Mouse (Mus musculus) bone marrow, adult 2 months (tissue): ENCODE measurements at regions not wholly inside any gene's neighbourhood (a gene's known extent, or its start where the extent isn't known, plus 50 kb on each side); places are given as distances from the start of the nearest gene placed in this dataset.

Source experiments
- H3K27ac ChIP-seq: fragments of 200-500 bp; 2 replicates; pipeline ENCODE4 v1.5.1; 2012; ENCODE audit warnings: low read depth, mild to moderate bottlenecking, control low read depth, inconsistent platforms, low read length; ENCODE audit not compliant: control insufficient read depth, poor library complexity, insufficient read depth
- H3K4me1 ChIP-seq: fragments of 200-500 bp; 2 replicates; pipeline ENCODE4 v1.6.1; 2011; ENCODE audit warnings: low read length; ENCODE audit not compliant: control insufficient read depth, insufficient read depth
- H3K4me3 ChIP-seq: fragments of 200-500 bp; replicated peaks from 2 replicates; pipeline ENCODE3; 2011; ENCODE audit warnings: mild to moderate bottlenecking, low read depth, low read length, control low read depth; ENCODE audit not compliant: control insufficient read depth
- CTCF ChIP-seq: fragments of 200-500 bp; IDR thresholded peaks from 2 replicates; pipeline ENCODE4 v1.5.1; 2011; ENCODE audit warnings: low read length, control low read depth; ENCODE audit not compliant: control insufficient read depth, insufficient read depth
- POLR2A ChIP-seq: fragments of 200-500 bp; IDR thresholded peaks from 2 replicates; pipeline ENCODE4 v1.6.1; 2011; ENCODE audit warnings: low read depth, mild to moderate bottlenecking, control low read depth, low read length, borderline replicate concordance; ENCODE audit not compliant: control insufficient read depth
- WGBS: fragments of 180-500 bp; shearing (Covaris S2); methylation state at CpG from one replicate; pipeline ENCODE4 v1.1.7; 2018; 5-methylcytosine and 5-hydroxymethylcytosine counted together

DNA sequence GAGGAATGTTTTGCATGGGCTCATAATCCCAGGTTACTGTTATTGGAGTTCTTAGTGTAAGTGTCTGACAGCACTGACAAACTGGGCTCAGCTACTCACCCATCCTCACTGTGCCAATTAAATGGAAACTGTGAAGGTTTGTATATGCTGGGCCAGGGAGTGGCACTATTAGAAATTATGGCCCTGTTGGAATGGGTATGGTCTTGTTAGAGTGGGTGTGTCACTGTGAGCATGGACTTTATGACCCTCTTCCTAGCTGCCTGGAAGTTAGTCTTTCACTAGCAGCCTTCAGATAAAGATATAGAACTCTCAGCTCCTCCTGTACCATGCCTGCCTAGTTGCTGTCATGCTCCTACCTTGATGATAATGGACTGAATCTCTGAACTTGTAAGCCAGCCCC lies 464.3 kb downstream of the Adam3 start:
- no peak overlapping the region for H3K27ac ChIP-seq

GRCm38 (mm10) chr8:24258622-24259021 lies 467.0 kb downstream of the Adam3 start:
- TF ChIP-seq POLR2A (no peak), CTCF (no peak)
- no peak overlapping the region for H3K27ac ChIP-seq
- no peaks in the 10 kb centered on the region for H3K4me1 ChIP-seq
- WGBS, result 69% methylated on average over 3 of the region's 3 CpGs
- H3K4me3 ChIP-seq, result no peak overlapping the region

More for the DNA sequence above, 464.3 kb downstream of the Adam3 start:
- H3K4me3 ChIP-seq, result no peak overlapping the region
- TF ChIP-seq CTCF (no peak), POLR2A (no peak)
- H3K4me1 ChIP-seq, result no peaks in the 10 kb centered on the region

- no peak overlapping the region for H3K4me3 ChIP-seq
- 67% methylated on average over 6 of the region's 6 CpGs for WGBS
These were observed 483.4 kb downstream of the Adam3 start for GRCm38 (mm10) chr8:24242211-24242610.

DNA sequence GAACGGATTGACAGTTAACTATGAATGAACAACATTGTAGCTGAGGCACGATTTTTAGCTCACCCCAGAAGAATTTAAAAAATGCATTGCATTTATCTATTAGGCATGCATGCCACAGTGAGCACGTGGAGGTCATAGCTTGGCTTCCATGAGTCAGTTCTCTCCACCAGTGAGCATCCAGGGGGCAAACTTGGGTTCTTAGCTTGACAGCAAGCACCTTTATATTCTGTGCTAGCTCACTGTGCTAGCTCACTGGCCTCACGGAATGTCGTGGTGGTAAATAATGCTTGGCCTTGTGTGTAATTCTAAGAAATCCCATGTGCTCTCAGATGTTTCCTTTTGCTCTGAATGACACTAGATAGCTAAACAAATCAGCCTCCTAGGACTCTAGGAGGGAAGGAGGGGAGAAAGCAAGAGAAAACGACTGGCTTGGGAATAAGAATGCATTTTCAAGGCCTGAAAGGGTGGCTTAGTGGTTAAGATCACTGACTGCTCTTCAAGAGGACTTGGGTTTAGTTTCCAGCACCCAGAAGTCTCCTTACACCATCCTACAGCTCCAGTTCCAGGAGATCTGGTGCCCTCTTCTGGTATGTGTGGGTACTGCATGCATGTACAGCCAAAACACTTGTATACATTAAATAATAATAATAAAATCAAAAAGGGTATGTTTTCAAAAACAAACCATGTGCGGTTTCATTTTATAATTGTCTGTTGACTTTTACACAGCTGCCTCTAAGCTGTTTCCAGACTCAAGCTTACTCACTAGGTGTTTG lies 485.3 kb downstream of the Adam3 start:
- WGBS, result 63% methylated on average over 7 of the region's 7 CpGs
- Histone ChIP-seq H3K4me3 (no peak overlapping the region), H3K27ac (no peak overlapping the region), H3K4me1 (no peaks in the 10 kb centered on the region)
- TF ChIP-seq CTCF (no peak), POLR2A (no peak)

More at GRCm38 (mm10) chr8:24242211-24242610, 483.4 kb downstream of the Adam3 start:
- H3K27ac ChIP-seq, result no peak overlapping the region
- no peak for TF ChIP-seq CTCF
- no peak for TF ChIP-seq POLR2A
- no peaks in the 10 kb centered on the region for H3K4me1 ChIP-seq

DNA sequence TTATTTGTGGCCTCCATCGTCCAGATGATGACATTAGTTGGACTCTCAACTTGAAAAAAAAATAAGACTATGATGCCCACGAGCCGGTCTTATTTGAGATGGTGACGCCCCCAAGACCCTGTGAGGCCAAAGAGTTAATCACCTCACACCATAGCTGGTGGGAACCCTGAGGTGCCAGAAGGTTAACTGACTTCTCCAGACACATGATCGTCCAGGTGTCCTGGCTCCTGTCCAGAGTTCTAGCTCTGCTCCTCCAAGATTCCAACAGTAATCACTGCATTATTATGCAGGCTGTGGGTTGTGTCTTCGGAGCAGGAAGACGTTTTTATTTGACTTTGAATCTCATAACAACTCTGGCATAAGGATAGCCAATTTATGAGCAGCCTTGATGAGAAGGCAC lies 490.7 kb downstream of the Adam3 start:
- Histone ChIP-seq H3K4me3 (no peak overlapping the region), H3K27ac (no peak overlapping the region), H3K4me1 (no peaks in the 10 kb centered on the region)
- TF ChIP-seq CTCF, result no peak
- TF ChIP-seq POLR2A, result no peak
- WGBS, result 74% methylated on average over 7 of the region's 7 CpGs

- Histone ChIP-seq H3K27ac (no peak overlapping the region), H3K4me3 (no peak overlapping the region), H3K4me1 (no peaks in the 10 kb centered on the region)
- TF ChIP-seq POLR2A (no peak), CTCF (no peak)
- 48% methylated on average over 1 of the region's 1 CpGs for WGBS
These were observed 497.5 kb downstream of the Adam3 start for GRCm38 (mm10) chr8:24228148-24228547.

- H3K4me3 ChIP-seq, result no peak overlapping the region
- WGBS, result 61% methylated on average over 5 of the region's 5 CpGs
- no peaks in the 10 kb centered on the region for H3K4me1 ChIP-seq
- no peak for TF ChIP-seq CTCF
- no peak for TF ChIP-seq POLR2A
- H3K27ac ChIP-seq, result no peak overlapping the region
These were observed 498.1 kb downstream of the Adam3 start for GRCm38 (mm10) chr8:24227331-24228072.

DNA sequence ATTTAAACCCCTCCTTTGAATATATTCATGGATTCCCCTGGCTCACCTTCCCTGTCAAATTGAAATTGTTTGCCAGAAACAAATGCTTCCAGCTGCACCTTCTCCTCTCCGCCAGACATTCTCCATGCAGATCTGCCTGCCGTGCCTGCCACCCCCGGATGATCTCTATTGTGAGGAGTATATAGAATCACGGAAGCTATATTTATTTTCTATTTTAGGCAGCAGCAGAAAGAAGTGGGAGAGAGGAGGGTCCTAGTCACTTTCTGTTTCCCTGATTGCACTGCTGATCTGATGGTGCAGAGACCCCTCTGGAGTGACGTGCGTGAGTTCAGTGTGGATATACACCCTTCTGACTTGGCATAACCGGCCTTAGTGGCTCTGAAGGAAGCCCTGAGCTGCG lies 505.4 kb downstream of the Adam3 start:
- Histone ChIP-seq H3K4me3 (no peak overlapping the region), H3K27ac (no peak overlapping the region), H3K4me1 (no peaks in the 10 kb centered on the region)
- 82% methylated on average over 8 of the region's 8 CpGs for WGBS
- TF ChIP-seq CTCF (no peak), POLR2A (no peak)
